Mouse (Mus musculus) heart, postnatal 0 days (tissue): ENCODE data around the gene Cpt2. TPM values are rescaled to one million over a fixed set of nuclear protein-coding genes. Genes with fewer than 3 reads are reported as not detected.

Source experiments
- ATAC-seq: fragments of 200-750 bp; cut with Nextera tagmentation; 2 replicates; pipeline ENCODE4 v1.8.0; 2017; ENCODE audit warnings: low read depth, moderate number of reproducible peaks, moderate library complexity; ENCODE audit not compliant: insufficient read depth
- DNase-seq: peaks from one replicate; pipeline ENCODE4 v3.0.0-alpha.2; 2016; ENCODE audit warnings: low spot score
- H3K27ac ChIP-seq: fragments of 300-500 bp; sonication (generic); 2 replicates; pipeline ENCODE4 v1.5.1; 2014; ENCODE audit warnings: low read depth, mild to moderate bottlenecking
- H3K27me3 ChIP-seq: fragments of 300-500 bp; sonication (generic); 2 replicates; pipeline ENCODE4 v1.6.1; 2014; ENCODE audit warnings: low read length, mixed read lengths; ENCODE audit not compliant: control insufficient read depth, insufficient read depth
- H3K36me3 ChIP-seq: fragments of 300-500 bp; sonication (generic); replicated peaks from 2 replicates; pipeline ENCODE4 v1.6.1; 2014; ENCODE audit warnings: low read length, mixed read lengths; ENCODE audit not compliant: control insufficient read depth, insufficient read depth
- H3K4me1 ChIP-seq: fragments of 300-500 bp; sonication (generic); 2 replicates; pipeline ENCODE4 v1.6.1; 2014; ENCODE audit warnings: antibody characterized with exemption; ENCODE audit not compliant: control insufficient read depth, insufficient read depth
- H3K4me2 ChIP-seq: fragments of 300-500 bp; sonication (generic); 2 replicates; pipeline ENCODE4 v1.6.1; 2014; ENCODE audit warnings: low read depth, mild to moderate bottlenecking, low read length, moderate library complexity
- H3K4me3 ChIP-seq: fragments of 300-500 bp; sonication (generic); 2 replicates; pipeline ENCODE4 v1.5.1; 2014; ENCODE audit warnings: low read depth, low read length
- H3K9ac ChIP-seq: fragments of 300-500 bp; sonication (generic); replicated peaks from 2 replicates; pipeline ENCODE4 v1.6.1; 2014; ENCODE audit warnings: low read depth, low read length, mixed read lengths
- H3K9me3 ChIP-seq: fragments of 300-500 bp; sonication (generic); replicated peaks from 2 replicates; pipeline ENCODE4 v1.6.1; 2016; ENCODE audit warnings: low read length; ENCODE audit not compliant: control insufficient read depth
- CTCF ChIP-seq: IDR thresholded peaks from 2 replicates; pipeline ENCODE4 v1.5.1; 2016; ENCODE audit warnings: antibody characterized with exemption, control low read depth, low read depth
- EP300 ChIP-seq: IDR thresholded peaks from 2 replicates; pipeline ENCODE4 v1.6.1; 2016; ENCODE audit warnings: antibody characterized with exemption, low read depth
- WGBS: fragments of 180-500 bp; shearing (Covaris S2); extraction: QIAGEN DNeasy Blood & Tissue Kit; methylation state at CpG from one replicate; pipeline ENCODE4 v1.1.7; 2014; 5-methylcytosine and 5-hydroxymethylcytosine counted together
- polyA plus RNA-seq: library from polyadenylated mRNA; unstranded; fragments of >200 nt; fragmentation: Nextera tagmentation; extraction: Ambion mirVana; gene quantifications from 2 replicates; pipeline ENCODE4 v1.2.1, GENCODE M21; 2015
- total RNA-seq: library from RNA; depleted of rRNA; stranded (reverse); fragments of >200 nt; gene quantifications from 2 replicates; pipeline ENCODE4 v1.2.3, GENCODE M21; 2014; ENCODE audit warnings: low replicate concordance

The Cpt2 gene
- total and polyA plus RNA-seq, 2 experiments from 2014 or later, result 159 to 160 TPM

GRCm38 (mm10) chr4:107931453-107931852, 8.0 kb upstream of the Cpt2 start:
- WGBS, result 66% methylated on average over 3 of the region's 3 CpGs
- Histone ChIP-seq H3K4me1 (no peaks in the 10 kb centered on the region), H3K27me3 (no peaks in the 10 kb centered on the region), H3K36me3 (no peaks in the 10 kb centered on the region), H3K4me3 (no peak overlapping the region), H3K9me3 (no peaks in the 10 kb centered on the region), H3K27ac (no peak overlapping the region), H3K9ac (no peak overlapping the region), H3K4me2 (no peak overlapping the region)
- TF ChIP-seq CTCF (no peak), EP300 (no peak)
- DNase-seq (no peak), ATAC-seq (no peak)

DNA sequence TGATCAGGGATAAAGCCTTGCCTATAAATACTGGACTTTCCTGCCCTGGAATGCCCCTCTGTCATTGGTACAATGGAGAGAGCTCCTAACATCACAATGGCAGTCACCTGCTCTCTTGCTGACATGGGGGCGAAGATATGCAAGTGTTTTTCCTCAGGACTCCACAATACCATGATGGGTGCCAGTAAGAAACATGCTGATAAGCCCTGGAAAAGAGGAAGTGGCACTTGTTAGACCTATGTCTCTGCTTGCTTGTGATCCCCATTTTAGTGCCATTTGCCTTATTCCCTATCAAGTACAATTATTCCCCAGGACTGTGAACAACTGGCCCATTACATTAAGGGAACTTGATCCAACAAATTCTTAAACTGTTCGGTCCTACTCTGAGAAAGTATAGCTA, 5.3 kb upstream of the Cpt2 start:
- DNase-seq (no peak), ATAC-seq (no peak)
- H3K4me3 ChIP-seq, result no peak overlapping the region
- H3K9ac ChIP-seq, result no peak overlapping the region
- TF ChIP-seq CTCF, result no peak
- TF ChIP-seq EP300, result no peak
- no peak overlapping the region for H3K27ac ChIP-seq
- no peak overlapping the region for H3K4me2 ChIP-seq
- WGBS, result 68% methylated on average over 2 of the region's 2 CpGs
- no peaks in the 10 kb centered on the region for H3K9me3 ChIP-seq
- no peaks in the 10 kb centered on the region for H3K27me3 ChIP-seq
- H3K4me1 ChIP-seq, result no peaks in the 10 kb centered on the region
- H3K36me3 ChIP-seq, result no peaks in the 10 kb centered on the region

DNA sequence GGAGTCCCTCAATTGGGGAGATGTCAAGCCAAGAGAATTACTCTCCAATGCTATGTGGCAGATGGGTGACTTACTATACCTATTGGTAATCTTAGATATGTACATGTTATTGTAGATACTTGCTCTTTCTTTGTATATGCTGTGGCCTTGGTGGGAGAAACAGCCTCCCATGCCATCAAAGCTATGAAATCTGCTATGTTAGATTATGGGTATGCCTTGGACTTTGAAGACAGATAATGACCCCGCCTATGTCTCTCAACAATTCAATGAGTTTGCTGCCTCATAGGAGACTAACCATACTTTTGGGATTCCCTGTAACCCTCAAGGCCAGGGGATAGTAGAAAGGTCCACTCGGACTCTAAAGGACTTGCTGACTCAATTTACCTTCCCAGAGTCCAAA, 4.9 kb upstream of the Cpt2 start:
- Histone ChIP-seq H3K27ac (no peak overlapping the region), H3K4me2 (no peak overlapping the region), H3K4me1 (no peaks in the 10 kb centered on the region), H3K4me3 (no peak overlapping the region), H3K36me3 (no peaks in the 10 kb centered on the region), H3K27me3 (no peaks in the 10 kb centered on the region), H3K9ac (no peak overlapping the region), H3K9me3 (no peaks in the 10 kb centered on the region)
- DNase-seq (no peak), ATAC-seq (no peak)
- TF ChIP-seq EP300 (no peak), CTCF (no peak)
- WGBS, result 55% methylated on average over 2 of the region's 2 CpGs

GRCm38 (mm10) chr4:107923803-107924194, 389 bp upstream of the Cpt2 start:
- Histone ChIP-seq H3K4me3 (peak overlapping the region; percentile 86), H3K36me3 (no peaks in the 10 kb centered on the region), H3K27ac (peak overlapping the region; percentile 90; the same call in 1 of the 2 replicates), H3K4me2 (peak overlapping the region; percentile 84), H3K4me1 (peaks cover 26% of the 10 kb centered on the region), H3K9me3 (no peaks in the 10 kb centered on the region), H3K9ac (peak overlapping the region; percentile 86; the same call in 1 of the 2 replicates), H3K27me3 (no peaks in the 10 kb centered on the region)
- DNase-seq (no peak), ATAC-seq (0 out of 2 replicates have a peak, but pooled peaks have one; percentile 3)
- TF ChIP-seq EP300 (no peak), CTCF (no peak)
- WGBS, result 41% methylated on average over 7 of the region's 7 CpGs

DNA sequence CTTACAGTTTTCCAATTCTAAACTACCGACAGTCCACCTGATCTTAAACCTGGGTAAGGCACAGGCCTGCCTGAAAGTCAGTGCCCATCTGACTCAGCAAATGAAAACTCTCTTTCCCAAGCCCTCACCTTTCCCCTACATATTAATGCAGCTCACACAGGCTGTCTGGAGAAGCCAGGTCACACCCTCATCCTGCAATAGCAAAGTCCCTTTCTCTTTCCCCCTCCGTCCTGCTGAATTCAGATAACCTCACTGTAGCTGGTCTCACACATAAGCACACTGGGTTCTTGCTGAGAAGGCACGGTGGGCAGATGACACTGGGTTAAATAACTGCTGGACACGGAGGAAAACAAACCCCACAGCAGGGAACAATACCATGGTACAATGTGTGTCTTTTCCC, 1.5 kb downstream of the Cpt2 start:
- H3K4me3 ChIP-seq, result peak overlapping the region; percentile 86; the same call in 1 of the 2 replicates
- peak overlapping the region; percentile 90 for H3K27ac ChIP-seq
- TF ChIP-seq CTCF, result no peak
- no peak for TF ChIP-seq EP300
- H3K9ac ChIP-seq, result 0 out of 2 replicates have a peak overlapping the region, but pooled peaks have one; percentile 4
- peak overlapping the region; percentile 84 for H3K4me2 ChIP-seq
- H3K4me1 ChIP-seq, result peaks cover 26% of the 10 kb centered on the region
- WGBS, result 27% methylated on average over 4 of the region's 4 CpGs
- no peaks in the 10 kb centered on the region for H3K27me3 ChIP-seq
- no peaks in the 10 kb centered on the region for H3K9me3 ChIP-seq
- DNase-seq (peak; percentile 60), ATAC-seq (peak; percentile 52)
- H3K36me3 ChIP-seq, result no peaks in the 10 kb centered on the region

DNA sequence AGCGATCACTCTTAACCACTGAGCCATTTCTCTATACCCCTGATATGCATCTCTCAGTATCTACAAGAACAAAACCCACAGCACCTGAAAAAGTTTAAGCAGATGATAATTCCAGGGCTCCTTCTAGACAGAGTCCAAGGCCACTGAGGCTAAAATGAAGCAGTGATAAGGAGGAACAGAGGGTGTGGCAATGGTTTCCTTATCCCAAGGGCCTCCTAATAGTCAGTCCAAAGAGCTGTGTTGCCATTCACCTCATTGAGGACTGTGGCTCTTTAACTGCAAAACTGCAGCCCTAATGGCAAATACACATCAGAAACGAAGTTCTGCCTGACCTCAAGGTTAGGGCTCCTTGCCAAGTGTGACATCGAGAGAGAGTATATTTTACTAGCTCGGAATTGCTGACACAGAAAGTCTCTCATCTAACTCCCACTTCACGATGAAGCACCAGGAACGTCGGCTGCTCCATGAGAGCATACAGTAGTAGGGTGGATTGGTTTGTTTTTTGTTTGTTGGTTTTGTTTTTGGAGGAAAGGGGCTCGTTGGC, 2.2 kb downstream of the Cpt2 start:
- Histone ChIP-seq H3K4me2 (peak overlapping the region; percentile 84; the same call in 1 of the 2 replicates), H3K27me3 (no peaks in the 10 kb centered on the region), H3K4me3 (0 out of 2 replicates have a peak overlapping the region, but pooled peaks have one; percentile 86), H3K9me3 (no peaks in the 10 kb centered on the region), H3K36me3 (no peaks in the 10 kb centered on the region), H3K27ac (peak overlapping the region; percentile 90), H3K4me1 (peaks cover 26% of the 10 kb centered on the region), H3K9ac (0 out of 2 replicates have a peak overlapping the region, but pooled peaks have one; percentile 4)
- no peak for ATAC-seq
- WGBS, result 33% methylated on average over 8 of the region's 8 CpGs
- peak; percentile 79 for DNase-seq
- TF ChIP-seq EP300 (no peak), CTCF (no peak)
